Mouse (Mus musculus) urinary bladder, adult 2 months (tissue): Measurements from ENCODE around the gene Znhit3. TPM values are rescaled to one million over a fixed set of nuclear protein-coding genes. Genes with fewer than 3 reads are reported as not detected.

Experiments
- DNase-seq: peaks from one replicate; pipeline ENCODE4 v3.0.0; 2022; ENCODE audit warnings: low spot score
- polyA plus RNA-seq: library from polyadenylated mRNA; depleted of rRNA; stranded (reverse); fragments of >200 nt; gene quantifications from 2 replicates; pipeline ENCODE4 v1.2.3, GENCODE M21; 2012

Gene Znhit3
- polyA plus RNA-seq, 1 experiment, result 25.4 TPM

DNA sequence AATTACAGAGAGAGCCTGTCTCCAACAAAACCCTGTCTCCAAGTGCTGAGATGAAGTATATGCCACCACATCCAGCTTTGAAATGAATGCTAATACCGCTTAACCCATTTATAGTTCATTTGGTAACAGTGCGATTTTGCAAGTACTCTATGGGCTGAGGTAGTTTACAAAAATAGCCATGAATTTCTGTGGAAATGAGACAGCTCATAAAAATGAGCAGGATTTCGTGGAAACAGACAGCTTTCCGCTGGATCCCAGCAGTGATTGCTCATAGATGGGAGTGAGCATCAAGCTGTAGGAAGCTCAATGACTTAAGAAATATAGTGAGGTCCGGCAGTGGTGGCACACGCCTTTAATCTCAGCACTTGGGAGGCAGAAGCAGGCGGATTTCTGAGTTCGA, 4.8 kb upstream of the Znhit3 start:
- no peak for DNase-seq

DNA sequence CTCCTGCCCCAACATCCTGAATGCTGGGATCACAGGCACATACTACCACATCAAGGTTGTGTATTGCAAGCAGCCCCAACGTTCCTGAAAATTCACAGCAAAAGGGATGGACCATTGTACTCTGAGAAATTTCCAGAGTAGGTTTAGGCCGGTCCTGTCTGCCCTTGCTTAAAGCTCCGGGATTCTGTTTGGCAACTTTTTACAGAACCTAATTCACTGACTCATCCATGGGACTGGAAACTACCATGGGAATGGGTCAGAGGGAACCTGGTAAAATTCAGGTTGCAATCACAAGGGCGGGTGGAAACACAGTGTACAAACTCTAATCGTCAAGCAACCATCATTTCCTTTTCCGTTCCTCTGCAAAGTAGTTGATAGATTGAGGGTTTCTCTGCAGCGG, 3.8 kb upstream of the Znhit3 start:
- no peak for DNase-seq

DNA sequence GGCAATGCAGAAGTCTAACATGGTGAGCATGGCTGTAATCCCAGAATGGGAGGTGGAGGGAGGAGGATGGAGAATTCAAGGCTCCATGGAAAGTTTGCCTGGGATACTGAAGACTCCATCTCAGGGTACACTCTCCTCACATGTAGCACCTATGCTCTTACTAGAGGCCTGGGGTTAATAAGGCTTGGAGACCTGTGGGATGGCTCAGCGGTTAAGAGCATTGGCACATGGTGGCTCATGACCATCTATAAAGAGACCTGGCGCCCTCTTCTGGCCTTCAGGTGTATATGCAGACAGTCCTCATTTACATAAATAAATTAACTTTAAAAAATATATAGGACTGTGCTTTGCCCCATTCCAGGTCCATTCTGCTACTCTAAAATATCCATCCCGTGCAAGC, 3.1 kb upstream of the Znhit3 start:
- no peak for DNase-seq

GRCm38 (mm10) chr11:84918425-84918824, 2.3 kb upstream of the Znhit3 start:
- DNase-seq, result peak; percentile 69

DNA sequence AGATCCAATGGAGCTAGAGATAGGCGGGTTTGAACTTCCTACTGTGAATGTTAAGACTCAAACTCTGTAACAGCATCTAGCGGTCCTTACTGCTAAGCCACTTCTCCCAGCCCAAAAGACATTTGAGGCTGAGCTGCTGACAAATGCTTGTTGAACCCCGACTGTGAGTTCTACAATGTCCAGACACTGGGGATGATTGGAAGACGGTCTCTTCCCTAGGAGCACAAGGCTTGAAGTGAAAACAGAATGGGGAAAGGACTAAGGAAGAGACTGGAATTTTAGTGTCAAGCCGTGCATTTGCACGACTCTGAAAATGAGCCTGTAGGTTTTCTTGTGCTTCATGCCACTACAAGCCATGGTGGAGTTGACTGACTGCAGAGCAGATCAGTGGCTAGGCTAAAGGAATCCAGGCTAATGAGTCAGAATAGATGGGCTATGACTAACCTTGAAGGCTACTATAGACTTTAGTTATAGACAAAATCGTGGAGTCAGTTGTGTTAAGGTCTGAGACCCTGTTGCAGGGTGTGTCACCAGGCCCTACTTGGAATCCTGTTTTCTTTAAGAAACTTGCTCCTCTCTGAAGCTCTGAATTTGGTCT, 636 bp upstream of the Znhit3 start:
- DNase-seq, result no peak

- no peak for DNase-seq
Measured at GRCm38 (mm10) chr11:84914673-84915072, 1.5 kb downstream of the Znhit3 start.

- no peak for DNase-seq
Measured at GRCm38 (mm10) chr11:84910411-84910810, 5.8 kb downstream of the Znhit3 start.

GRCm38 (mm10) chr11:84908480-84908879, 7.7 kb downstream of the Znhit3 start:
- DNase-seq, result no peak

GRCm38 (mm10) chr11:84907081-84907480, 9.1 kb downstream of the Znhit3 start:
- no peak for DNase-seq

DNA sequence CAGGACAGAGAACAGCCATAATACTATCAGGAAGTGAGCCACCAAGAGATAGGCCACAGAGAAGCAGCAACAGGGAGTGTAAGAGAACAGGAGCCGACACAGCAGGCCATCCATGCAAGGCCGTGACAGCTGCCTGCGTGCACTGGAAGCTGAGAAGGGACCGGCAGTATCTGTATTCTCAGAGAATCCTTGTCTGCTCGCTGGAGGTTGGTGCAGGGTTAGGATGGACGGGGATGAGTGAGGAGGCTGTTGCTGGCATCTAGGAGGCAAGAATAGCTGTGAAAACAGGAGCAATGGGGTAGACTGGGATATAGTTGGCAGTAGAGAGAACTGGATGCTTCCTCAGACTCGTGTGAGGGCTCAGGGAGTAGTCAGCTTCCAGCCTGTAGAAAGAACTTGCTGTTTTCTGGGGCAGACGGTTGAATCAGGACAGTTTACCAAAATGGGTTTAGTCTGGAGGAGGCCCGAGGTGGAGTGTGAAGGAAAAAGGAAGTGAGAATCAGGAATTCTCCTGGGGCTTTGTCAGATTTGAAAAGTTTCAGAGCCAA, 11.5 kb downstream of the Znhit3 start:
- no peak for DNase-seq

DNA sequence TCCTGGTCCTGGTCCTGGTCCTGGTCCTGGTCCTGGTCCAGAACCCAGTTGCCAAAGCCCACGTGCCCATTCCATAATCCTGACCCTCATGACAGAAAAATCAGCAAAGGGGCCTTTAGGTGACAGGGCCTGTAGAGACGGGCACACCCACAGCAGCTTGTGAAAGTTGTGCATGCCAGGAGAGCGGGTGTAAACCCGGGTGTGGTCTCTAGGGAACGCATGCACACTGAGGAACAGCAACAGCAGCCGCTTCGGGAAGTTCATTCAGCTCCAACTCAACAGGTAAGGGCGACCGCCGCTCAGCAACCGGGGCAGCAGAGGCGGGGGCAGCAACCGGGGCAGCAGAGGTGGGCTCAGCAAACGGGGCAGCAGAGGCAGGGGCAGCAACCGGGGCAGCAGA, 23.1 kb downstream of the Znhit3 start:
- DNase-seq, result peak; percentile 16

DNA sequence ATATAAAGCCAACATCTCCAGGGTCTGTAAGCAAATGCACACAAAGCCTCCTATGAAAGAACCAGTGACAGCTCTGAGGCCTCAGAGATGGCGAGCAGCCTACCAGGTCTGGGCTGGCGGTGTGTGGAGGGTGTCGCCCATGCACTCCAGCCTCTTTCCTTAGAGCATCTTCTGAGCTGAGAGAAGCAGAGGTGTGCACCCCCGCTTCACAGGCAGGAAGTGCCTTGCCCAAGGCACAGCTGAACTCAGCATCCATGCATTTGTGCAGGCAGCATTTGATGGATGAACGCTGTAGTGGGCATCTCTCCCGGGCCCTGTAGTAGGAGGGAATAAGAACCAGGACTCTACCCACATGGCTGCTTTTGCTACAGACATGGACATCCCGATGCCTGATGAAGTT, 24.5 kb downstream of the Znhit3 start:
- peak; percentile 11 for DNase-seq

GRCm38 (mm10) chr11:84889492-84889891, 26.7 kb downstream of the Znhit3 start:
- no peak for DNase-seq

DNA sequence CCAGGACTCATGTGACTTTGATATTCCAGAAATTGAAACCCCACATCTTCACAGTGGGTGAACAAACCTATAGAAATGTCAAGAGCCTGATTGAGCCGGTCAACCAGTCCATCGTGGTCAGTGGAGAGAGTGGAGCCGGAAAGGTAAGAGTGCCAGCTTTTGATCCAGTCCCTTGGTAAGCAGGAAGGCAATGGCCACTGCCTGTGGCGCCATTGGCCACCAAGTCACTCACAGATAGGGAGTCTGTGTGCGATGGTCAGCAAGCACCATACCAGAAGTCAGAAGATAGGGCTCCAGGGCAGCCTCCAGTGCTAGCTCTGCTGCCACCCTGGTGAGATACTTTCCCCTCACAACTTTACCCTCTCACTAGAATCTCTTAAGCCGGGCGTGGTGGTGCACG, 28.1 kb downstream of the Znhit3 start:
- DNase-seq, result no peak

DNA sequence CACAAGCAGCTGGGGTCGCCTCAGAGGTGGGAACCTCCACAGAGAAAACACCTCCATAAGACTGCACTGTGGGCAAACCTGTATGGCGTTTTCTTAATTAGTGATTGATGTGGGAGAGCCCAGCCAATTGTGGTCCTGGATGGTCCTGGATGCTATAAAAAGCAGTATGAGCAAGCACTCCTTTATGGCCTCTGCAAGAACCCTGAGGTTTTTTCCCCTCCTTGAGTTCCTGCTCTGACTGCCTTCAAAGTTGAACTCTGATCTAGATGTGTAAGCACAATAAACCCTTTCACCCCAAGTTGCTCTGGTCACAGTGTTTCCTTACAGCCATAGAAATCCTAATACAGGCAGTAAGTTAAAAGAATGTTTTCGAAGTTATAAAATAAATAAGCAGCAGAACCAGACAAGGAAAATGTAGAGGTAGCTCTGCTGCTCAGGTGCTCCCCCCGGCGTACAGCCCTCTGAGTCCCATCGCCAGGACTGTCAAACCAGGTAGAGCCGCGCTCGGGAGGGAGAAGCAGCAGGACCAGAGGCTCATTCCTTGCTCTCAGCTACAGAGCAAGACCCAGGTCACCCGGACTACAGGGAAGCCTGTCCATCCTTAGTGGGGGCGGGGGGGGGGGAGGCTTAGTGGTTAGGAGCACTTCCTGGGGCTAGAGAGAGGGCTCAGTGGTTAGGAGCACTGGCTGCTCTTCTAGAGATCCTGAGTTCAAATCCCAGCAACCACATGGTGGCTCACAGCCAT, 29.2 kb downstream of the Znhit3 start:
- DNase-seq, result peak; percentile 15

DNA sequence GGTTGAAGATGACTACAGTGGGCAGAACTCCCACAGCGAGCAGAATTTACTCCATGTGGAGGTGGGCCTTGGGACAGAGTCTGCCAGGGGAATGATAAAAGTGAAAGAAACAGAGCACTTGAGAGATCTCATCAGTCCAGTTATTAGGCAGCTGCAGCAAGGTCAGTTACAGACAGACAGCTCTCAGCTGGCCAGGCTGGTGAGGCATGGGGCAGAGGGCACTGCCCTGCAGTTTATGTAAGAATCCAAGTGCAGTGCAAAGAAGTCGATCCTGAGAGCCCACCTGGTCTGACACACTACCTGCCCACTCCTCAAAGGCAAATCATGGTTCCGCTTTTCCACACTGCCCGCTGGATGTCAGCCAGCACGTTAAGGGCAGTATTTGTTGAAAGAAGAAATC, 29.9 kb downstream of the Znhit3 start:
- peak; percentile 19 for DNase-seq

DNA sequence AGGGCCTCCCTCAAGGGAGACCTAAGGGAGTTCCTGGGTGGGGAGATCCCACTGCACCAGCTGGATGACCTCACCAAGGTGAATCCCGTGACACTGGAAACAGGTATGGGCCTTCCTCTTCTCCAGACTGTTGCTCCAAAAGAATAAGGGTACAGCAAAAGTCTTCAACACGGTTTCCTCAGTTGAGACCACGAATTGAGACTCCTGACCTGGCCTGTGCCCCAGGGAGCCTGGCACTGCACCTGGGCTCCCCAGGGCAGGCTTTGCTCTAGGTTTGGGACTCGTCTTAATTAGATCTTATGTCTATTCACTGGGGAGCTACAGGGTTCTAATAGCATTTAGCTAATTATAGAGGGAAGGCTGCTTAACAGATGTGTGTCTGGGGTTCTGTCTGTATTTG, 30.9 kb downstream of the Znhit3 start:
- DNase-seq, result peak; percentile 17

DNA sequence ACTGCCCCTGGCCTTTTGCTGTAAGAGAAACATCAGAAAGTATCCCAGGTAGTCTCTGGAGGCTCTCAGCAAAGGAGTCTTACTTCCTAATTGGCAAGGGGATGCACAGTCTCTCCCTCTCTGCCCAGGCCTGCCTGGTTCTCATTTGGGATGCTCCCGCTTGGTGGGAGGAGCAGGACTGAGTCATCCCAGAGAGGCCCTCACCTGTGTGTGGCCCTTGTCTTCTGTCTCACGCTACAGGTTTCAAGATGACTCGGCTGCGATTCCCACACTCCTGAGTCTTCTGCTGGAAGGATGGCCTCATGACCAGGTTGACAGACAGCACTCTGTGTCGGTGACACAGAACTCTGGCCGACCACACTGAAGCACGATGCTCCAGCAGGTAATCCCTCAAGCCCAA, 33.8 kb downstream of the Znhit3 start:
- peak; percentile 18 for DNase-seq

GRCm38 (mm10) chr11:84880971-84881370, 35.2 kb downstream of the Znhit3 start:
- DNase-seq, result no peak

- DNase-seq, result peak; percentile 50
Measured at GRCm38 (mm10) chr11:84880465-84880961, 35.7 kb downstream of the Znhit3 start.

DNA sequence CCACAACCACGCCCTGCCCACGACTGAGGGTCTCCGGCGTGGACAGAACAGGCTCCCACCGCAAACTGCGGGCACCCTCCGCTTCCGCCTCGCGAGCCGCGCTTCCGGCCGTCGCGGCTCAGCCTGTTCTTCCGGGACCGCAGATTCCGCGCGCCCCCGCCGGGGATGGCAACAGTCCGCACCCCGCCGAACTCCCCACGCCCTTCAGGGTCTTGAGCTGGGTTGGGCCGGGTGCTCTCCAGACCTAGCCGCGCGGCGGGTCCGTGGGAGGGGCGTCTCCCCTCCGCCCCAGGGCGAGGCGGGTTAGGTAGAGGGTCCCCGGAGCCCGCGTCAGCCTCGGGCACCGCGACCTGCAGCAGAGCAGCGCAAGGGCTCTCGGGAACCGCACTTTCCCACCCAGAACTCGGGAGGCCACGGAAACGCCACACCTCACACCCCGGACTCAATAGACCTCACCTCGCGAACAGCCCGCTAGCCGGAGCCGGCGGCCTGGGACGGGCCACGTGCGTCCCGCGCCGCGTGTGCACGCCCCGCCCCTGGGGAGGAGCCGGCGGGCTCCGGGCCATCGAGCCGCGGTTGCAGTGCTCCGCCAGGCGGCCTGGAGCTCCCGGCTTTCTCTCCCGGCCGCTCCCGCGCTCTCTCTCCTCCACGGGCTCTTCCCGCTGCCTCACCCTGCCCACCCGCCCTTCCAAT, 36.2 kb downstream of the Znhit3 start, which contains the start of the genes Myo19 and Pigw:
TSS of gene Myo19 (plus strand) at position 377 of the 693 bp plus-strand sequence.
TSS of gene Pigw (minus strand) at position 514 of the 693 bp plus-strand sequence.
- DNase-seq, result peak; percentile 78

- DNase-seq, result no peak
Measured at GRCm38 (mm10) chr11:84879007-84879771, 37.0 kb downstream of the Znhit3 start.
